ENCODE assay signal across 8 mouse cellular contexts in the genomic region with DNA sequence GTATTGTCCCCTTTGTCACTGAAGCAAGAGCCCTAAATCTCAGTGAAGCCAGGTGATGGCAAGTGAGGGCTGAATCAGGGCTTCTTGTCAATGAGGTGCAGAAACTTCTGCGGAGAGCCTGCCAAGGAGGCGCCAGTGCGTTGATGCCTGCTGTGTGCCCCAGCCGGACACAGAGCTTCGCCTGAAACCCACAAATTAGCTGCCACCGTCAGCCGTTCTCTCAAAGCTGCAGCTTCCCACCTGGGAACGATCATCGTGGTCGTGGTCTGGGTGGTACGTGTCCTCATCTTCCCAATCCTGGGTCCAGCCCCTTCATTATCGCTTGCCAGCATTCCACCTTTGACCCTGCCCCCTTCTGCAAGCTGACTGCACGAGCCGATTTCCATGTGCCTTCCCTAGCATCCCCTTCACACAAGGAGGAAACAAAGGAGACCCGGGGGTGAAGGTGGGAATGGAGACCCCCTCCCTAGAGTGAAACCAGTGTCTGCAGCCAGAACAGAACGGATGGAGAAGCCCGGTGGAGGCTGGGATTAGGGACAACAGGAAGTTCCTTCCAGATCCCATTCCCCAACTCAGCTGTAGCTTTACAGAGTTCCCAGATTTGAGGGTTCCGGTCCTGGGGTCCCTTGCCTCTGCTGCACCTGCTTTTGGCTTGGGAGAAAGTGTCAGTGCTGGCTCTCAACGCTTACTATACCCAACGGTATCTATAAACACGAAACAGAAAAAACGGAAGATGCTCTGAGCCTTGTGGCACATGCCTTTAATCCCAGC. TPM values are rescaled to one million over a fixed set of nuclear protein-coding genes. Genes with fewer than 3 reads are reported as not detected.
DNase-seq lines count a peak whose midpoint lies in the region; ATAC-seq and TF ChIP-seq lines count a peak whose summit lies in the region.

No protein-coding gene starts in this region.

- H3K27ac ChIP-seq in gastrocnemius, adult 2 months: peak overlapping the region; percentile 25
- peak overlapping the region; percentile 51; the same call in 1 of the 2 replicates for H3K27ac ChIP-seq in limb, embryonic 12.5 days
- H3K27ac ChIP-seq in midbrain, embryonic 15.5 days: peak overlapping the region; percentile 64

- no peaks in the 10 kb centered on the region for H3K9me3 ChIP-seq in limb, embryonic 12.5 days
- no peaks in the 10 kb centered on the region for H3K9me3 ChIP-seq in midbrain, embryonic 15.5 days

- H3K4me1 ChIP-seq in limb, embryonic 12.5 days (replicated peaks): peaks cover 19% of the 10 kb centered on the region
- peaks cover 29% of the 10 kb centered on the region for H3K4me1 ChIP-seq in midbrain, embryonic 15.5 days

- H3K27me3 ChIP-seq in limb, embryonic 12.5 days: no peaks in the 10 kb centered on the region
- no peaks in the 10 kb centered on the region for H3K27me3 ChIP-seq in midbrain, embryonic 15.5 days (replicated peaks)

- peak overlapping the region; percentile 90 for H3K4me2 ChIP-seq in limb, embryonic 12.5 days
- H3K4me2 ChIP-seq in midbrain, embryonic 15.5 days: peak overlapping the region; percentile 92

- ATAC-seq in limb, embryonic 12.5 days (ENCODE audit: insufficient number of reproducible peaks, insufficient read depth, low FRiP score, low TSS enrichment, low read depth): peak; percentile 54; the same call in 1 of the 2 replicates
- ATAC-seq in midbrain, embryonic 15.5 days (replicated peaks): peak; percentile 95

- no peak for TF ChIP-seq CTCF in gastrocnemius, adult 2 months (IDR thresholded peaks at IDR 0.05)

- H3K36me3 ChIP-seq in limb, embryonic 12.5 days: peaks cover 17% of the 10 kb centered on the region
- peaks cover 2% of the 10 kb centered on the region; the same call in 1 of the 2 replicates for H3K36me3 ChIP-seq in midbrain, embryonic 15.5 days (replicated peaks)

- under 1% methylated on average over 22 of the region's 22 CpGs for WGBS in limb, embryonic 12.5 days
- under 1% methylated on average over 22 of the region's 22 CpGs for WGBS in midbrain, embryonic 15.5 days

- intact Hi-C loops in gastrocnemius, adult 2 months (cut with DNase I): no loop called here

- peak overlapping the region; percentile 76 for H3K9ac ChIP-seq in limb, embryonic 12.5 days (replicated peaks)
- peak overlapping the region; percentile 85 for H3K9ac ChIP-seq in midbrain, embryonic 15.5 days

- H3K4me3 ChIP-seq in gastrocnemius, adult 2 months: peak overlapping the region; percentile 86
- peak overlapping the region; percentile 66 for H3K4me3 ChIP-seq in limb, embryonic 12.5 days (replicated peaks)
- peak overlapping the region; percentile 68 for H3K4me3 ChIP-seq in midbrain, embryonic 15.5 days

- peak; percentile 46 for DNase-seq in gastrocnemius, adult 2 months
- DNase-seq in gastrocnemius, adult 8-10 months (ENCODE audit: low spot score in 2 of 2): no peak
- DNase-seq in embryo, embryonic 10.5 days (ENCODE audit: low spot score): peak; percentile 92
- DNase-seq in heart, adult 8-10 months (ENCODE audit: low spot score): peak; percentile 39
- DNase-seq in kidney, adult 9 months: peak; percentile 56
- DNase-seq in testis, postnatal 10 days (ENCODE audit: low spot score): peak; percentile 68

RNA-seq across cellular contexts. Expression of a gene that starts 13.4 kb away (rescaled TPM):
- 1 to 10 TPM; 1.5 to 2.1 TPM for total RNA-seq in gastrocnemius, adult 2 months (2021)
- total RNA-seq in gastrocnemius, adult 8-10 months (2022): 1 to 10 TPM; 2.8 to 3.9 (median 3.2) TPM
- total RNA-seq in heart, adult 8-10 months (2022): 1 to 10 TPM; 1.9 to 5.9 (median 4.4) TPM
- polyA plus RNA-seq in limb, embryonic 12.5 days (2016; fragmentation: Nextera tagmentation; extraction: Ambion mirVana): 22.0 and 25.5 TPM in 2 replicates
- polyA plus RNA-seq in midbrain, embryonic 15.5 days (2015; fragmentation: Nextera tagmentation; extraction: Ambion mirVana): 30.4 and 31.9 TPM in 2 replicates

RNA-seq across cellular contexts. Expression of a gene that starts 14.8 kb away (rescaled TPM):
- total RNA-seq in gastrocnemius, adult 2 months (2021): not detected
- total RNA-seq in gastrocnemius, adult 8-10 months (2022): not detected
- total RNA-seq in heart, adult 8-10 months (2022): not detected
- polyA plus RNA-seq in limb, embryonic 12.5 days (2016; fragmentation: Nextera tagmentation; extraction: Ambion mirVana): 0.37 and 0.45 TPM in 2 replicates
- polyA plus RNA-seq in midbrain, embryonic 15.5 days (2015; fragmentation: Nextera tagmentation; extraction: Ambion mirVana): not detected in 2 replicates

RNA-seq across cellular contexts. Expression of a gene that starts 21.9 kb away (rescaled TPM):
- 1 to 10 TPM; 2.0 to 3.3 TPM for total RNA-seq in gastrocnemius, adult 2 months (2021)
- 1 to 10 TPM; 2.1 to 2.7 (median 2.2) TPM for total RNA-seq in gastrocnemius, adult 8-10 months (2022)
- total RNA-seq in heart, adult 8-10 months (2022): 1 to 10 TPM; 4.9 to 6.5 (median 5.8) TPM
- polyA plus RNA-seq in limb, embryonic 12.5 days (2016; fragmentation: Nextera tagmentation; extraction: Ambion mirVana): 24.7 and 26.6 TPM in 2 replicates
- polyA plus RNA-seq in midbrain, embryonic 15.5 days (2015; fragmentation: Nextera tagmentation; extraction: Ambion mirVana): 19.4 and 19.7 TPM in 2 replicates

RNA-seq across cellular contexts. Expression of a gene that starts 59.2 kb away (rescaled TPM):
- under 1 TPM in 1 of 2 experiments, not detected in 1; 0.06 TPM for total RNA-seq in gastrocnemius, adult 2 months (2021)
- not detected for total RNA-seq in gastrocnemius, adult 8-10 months (2022)
- total RNA-seq in heart, adult 8-10 months (2022): under 1 TPM in 1 of 4 experiments, not detected in 3; 0.06 TPM
- 0.92 and 0.99 TPM in 2 replicates for polyA plus RNA-seq in limb, embryonic 12.5 days (2016; fragmentation: Nextera tagmentation; extraction: Ambion mirVana)
- polyA plus RNA-seq in midbrain, embryonic 15.5 days (2015; fragmentation: Nextera tagmentation; extraction: Ambion mirVana): 1.2 and 1.7 TPM in 2 replicates

Comparison
In these comparisons a context has a peak if more than half of its experiments do, and no peak if none do; other contexts are left out.
1. DNase-seq: peak in gastrocnemius, adult 2 months (single experiment), embryo, embryonic 10.5 days (single experiment), heart, adult 8-10 months (single experiment), kidney, adult 9 months (single experiment) and testis, postnatal 10 days (single experiment); none in gastrocnemius, adult 8-10 months (0 of 2).
2. Peak in every context shown above with its lines, with median percentiles within 50 percentile points of each other: H3K27ac ChIP-seq and H3K4me3 ChIP-seq.